Mouse (Mus musculus): ENCODE measurements around the gene Cfap126. TPM values are rescaled to one million over a fixed set of nuclear protein-coding genes. Genes with fewer than 3 reads are reported as not detected.

Gene Cfap126
- polyA plus RNA-seq, 1 experiment from 2014 or later: 2.5 TPM

DNA sequence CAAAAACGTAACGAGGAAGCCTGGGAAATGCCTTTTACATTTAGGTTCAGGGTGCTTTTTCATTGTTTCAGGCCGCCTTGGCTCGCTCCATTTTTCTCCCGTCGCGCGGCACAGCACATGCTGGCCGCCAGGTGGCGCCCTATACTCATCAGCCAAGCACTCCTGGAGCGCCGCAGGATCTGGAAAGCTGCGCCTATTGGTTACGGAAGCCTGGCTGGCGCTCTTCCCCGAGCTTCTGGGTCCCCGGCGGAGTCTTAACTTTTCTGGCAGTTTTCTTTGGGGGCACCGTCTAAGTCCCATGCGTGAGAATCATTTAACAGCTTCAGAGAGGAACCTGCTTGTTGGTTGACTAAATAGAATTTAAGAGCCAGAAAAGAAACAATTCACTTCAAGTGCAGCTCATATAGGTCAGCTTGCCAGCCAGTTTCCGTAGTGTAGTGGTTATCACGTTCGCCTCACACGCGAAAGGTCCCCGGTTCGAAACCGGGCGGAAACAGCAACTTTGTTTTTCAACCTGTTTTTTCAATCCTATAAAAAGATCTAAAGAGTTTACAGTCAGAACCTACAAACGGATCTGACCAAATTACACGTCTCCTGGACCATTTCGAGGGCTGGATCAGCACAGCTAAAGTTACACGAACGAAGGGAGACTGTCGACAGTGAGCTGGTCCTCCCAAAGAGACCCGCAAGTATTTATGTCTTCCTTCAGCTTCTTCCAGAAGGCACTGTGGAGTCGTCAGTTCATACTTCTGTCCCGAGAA lies 2.5 kb upstream of the Cfap126 start:
- peak; percentile 84 for DNase-seq
- H3K27ac ChIP-seq: peak overlapping the region; percentile 85
- H3K4me1 ChIP-seq (replicated peaks): peaks cover 58% of the 10 kb centered on the region
- H3K9me3 ChIP-seq (replicated peaks): no peaks in the 10 kb centered on the region
- peak overlapping the region; percentile 69 for H3K4me3 ChIP-seq (replicated peaks)
- no peaks in the 10 kb centered on the region for H3K27me3 ChIP-seq
- no peaks in the 10 kb centered on the region for H3K36me3 ChIP-seq
- ATAC-seq (ENCODE audit: low read depth): peak; percentile 86
- H3K9ac ChIP-seq: peak overlapping the region; percentile 77
- under 1% methylated on average over 38 of the region's 38 CpGs for WGBS (ENCODE audit: insufficient replicate concordance)
- H3K4me2 ChIP-seq: peak overlapping the region; percentile 87

DNA sequence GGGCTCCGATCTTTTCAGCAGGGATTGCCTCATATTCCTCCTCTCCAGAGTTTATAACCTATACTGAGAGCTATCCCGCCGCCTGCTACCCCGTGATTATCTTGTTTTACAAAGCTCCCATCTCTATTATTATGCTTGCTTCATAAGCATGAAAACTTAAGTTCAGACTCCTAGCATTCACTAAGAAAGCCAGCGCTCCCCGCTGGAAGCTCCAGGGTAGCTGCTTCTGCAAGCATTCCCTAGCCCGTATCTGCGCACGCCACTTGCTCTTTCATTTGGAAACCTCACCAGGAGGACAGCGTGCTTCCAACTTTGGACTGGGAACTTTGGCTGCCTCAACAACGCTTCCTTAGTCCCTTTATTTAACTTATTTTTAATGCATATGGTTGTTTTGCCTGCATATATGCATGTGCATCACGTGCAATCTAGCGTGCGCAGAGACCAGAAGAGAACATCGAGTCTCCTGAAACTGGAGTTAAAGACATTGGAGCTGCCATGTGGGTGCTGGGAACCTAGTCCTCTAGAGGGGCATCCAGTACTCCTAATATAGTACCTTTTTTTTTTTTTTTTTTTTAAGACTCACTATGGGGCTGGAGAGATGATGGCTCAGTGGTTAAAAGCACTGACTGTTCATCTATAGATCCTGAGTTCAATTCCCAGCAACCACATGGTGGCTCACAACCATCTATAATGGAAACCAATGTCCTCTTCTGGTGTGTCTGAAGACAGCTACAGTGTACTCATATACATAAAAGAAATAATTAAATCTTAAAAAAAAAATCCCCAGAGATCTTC lies 1.7 kb upstream of the Cfap126 start:
- Histone ChIP-seq H3K27ac (peak overlapping the region; percentile 85), H3K27me3 (no peaks in the 10 kb centered on the region), H3K4me1 (replicated peaks) (peaks cover 66% of the 10 kb centered on the region), H3K36me3 (no peaks in the 10 kb centered on the region), H3K4me3 (replicated peaks) (peak overlapping the region; percentile 69), H3K4me2 (peak overlapping the region; percentile 87), H3K9me3 (replicated peaks) (no peaks in the 10 kb centered on the region), H3K9ac (peak overlapping the region; percentile 77)
- peak; percentile 50 for DNase-seq
- 4% methylated on average over 15 of the region's 15 CpGs for WGBS (ENCODE audit: insufficient replicate concordance)
- peak; percentile 18; the same call in 1 of the 2 replicates for ATAC-seq (ENCODE audit: low read depth)

DNA sequence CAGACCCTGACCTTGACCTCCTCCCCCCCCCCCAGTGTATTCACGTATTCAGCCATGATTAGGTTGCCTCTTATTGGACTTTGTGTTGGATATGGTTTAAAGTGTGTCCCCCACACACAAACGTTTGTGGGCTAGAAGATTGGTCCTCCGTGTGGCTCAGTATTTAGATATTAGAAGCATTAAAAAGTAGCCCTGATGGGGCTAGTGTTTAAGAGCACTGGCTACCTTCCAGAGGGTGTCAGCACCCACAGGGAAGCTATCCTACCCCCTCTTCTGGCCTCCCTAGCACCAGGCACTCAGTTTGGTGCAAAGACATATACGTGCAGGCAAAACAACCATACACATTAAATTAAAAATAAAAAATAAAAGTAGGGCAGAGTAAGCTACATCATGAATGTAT lies 732 bp upstream of the Cfap126 start:
- peaks cover 71% of the 10 kb centered on the region for H3K4me1 ChIP-seq (replicated peaks)
- H3K4me3 ChIP-seq (replicated peaks): peak overlapping the region; percentile 61; the same call in 1 of the 2 replicates
- no peak overlapping the region for H3K27ac ChIP-seq
- H3K36me3 ChIP-seq: no peaks in the 10 kb centered on the region
- 0 out of 2 replicates have a peak overlapping the region, but pooled peaks have one; percentile 73 for H3K9ac ChIP-seq
- H3K9me3 ChIP-seq (replicated peaks): no peaks in the 10 kb centered on the region
- H3K4me2 ChIP-seq: peak overlapping the region; percentile 87
- no peaks in the 10 kb centered on the region for H3K27me3 ChIP-seq
- no peak for ATAC-seq (ENCODE audit: low read depth)
- WGBS (ENCODE audit: insufficient replicate concordance): 69% methylated on average over 4 of the region's 4 CpGs
- DNase-seq: no peak

DNA sequence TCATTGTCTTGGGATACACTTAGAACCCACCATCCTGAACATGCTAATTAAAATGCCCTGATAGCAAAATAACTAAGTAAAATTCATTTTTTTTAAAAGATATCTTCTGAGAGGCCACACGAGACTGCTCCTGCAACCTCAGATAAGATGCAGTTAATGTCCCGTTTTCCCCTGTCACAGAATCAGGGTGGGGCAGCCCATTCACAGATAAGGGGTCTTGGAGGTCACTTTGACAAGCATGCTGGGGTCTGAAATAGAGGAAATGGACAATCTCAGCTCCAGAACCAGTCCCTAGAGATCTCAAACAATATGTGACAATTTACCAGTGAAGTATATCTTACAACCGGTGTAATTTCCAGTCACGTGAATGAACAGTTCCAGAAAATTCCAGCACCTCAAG lies 2.6 kb downstream of the Cfap126 start:
- 32% methylated on average over 4 of the region's 4 CpGs for WGBS (ENCODE audit: insufficient replicate concordance)
- ATAC-seq (ENCODE audit: low read depth) (peak; percentile 28; the same call in 1 of the 2 replicates), DNase-seq (no peak)
- no peak overlapping the region for H3K4me3 ChIP-seq (replicated peaks)
- peaks cover 64% of the 10 kb centered on the region for H3K4me1 ChIP-seq (replicated peaks)
- H3K9me3 ChIP-seq (replicated peaks): no peaks in the 10 kb centered on the region
- peak overlapping the region; percentile 0; the same call in 1 of the 2 replicates for H3K4me2 ChIP-seq
- no peaks in the 10 kb centered on the region for H3K27me3 ChIP-seq
- no peaks in the 10 kb centered on the region for H3K36me3 ChIP-seq
- peak overlapping the region; percentile 6; the same call in 1 of the 2 replicates for H3K27ac ChIP-seq
- no peak overlapping the region; the same call in 1 of the 2 replicates for H3K9ac ChIP-seq

DNA sequence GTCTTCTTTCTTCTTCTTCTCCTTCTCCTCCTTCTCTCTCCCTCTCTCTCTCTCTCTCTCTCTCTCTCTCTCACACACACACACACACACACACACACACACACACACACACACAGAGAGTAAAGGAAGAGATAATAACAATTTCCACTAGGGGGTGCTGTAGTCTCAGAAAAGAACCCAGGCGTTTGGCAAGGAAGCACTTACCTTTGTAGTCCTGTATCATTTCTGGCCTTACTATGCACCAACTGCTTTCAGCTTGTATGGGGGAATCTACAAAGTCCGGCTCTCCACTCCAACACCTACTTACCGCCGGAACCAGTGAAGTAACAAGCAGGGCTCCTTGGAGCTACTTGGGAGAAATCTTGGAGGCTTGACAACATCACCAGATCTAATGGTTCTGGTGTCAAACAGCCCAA lies 4.6 kb downstream of the Cfap126 start:
- Histone ChIP-seq H3K9me3 (replicated peaks) (no peaks in the 10 kb centered on the region), H3K4me1 (replicated peaks) (peaks cover 65% of the 10 kb centered on the region), H3K27ac (no peak overlapping the region), H3K36me3 (no peaks in the 10 kb centered on the region), H3K4me3 (replicated peaks) (no peak overlapping the region), H3K27me3 (no peaks in the 10 kb centered on the region), H3K9ac (no peak overlapping the region), H3K4me2 (no peak overlapping the region)
- no peak for ATAC-seq (ENCODE audit: low read depth)
- DNase-seq: peak; percentile 59
- 13% methylated on average over 4 of the region's 4 CpGs for WGBS (ENCODE audit: insufficient replicate concordance)

DNA sequence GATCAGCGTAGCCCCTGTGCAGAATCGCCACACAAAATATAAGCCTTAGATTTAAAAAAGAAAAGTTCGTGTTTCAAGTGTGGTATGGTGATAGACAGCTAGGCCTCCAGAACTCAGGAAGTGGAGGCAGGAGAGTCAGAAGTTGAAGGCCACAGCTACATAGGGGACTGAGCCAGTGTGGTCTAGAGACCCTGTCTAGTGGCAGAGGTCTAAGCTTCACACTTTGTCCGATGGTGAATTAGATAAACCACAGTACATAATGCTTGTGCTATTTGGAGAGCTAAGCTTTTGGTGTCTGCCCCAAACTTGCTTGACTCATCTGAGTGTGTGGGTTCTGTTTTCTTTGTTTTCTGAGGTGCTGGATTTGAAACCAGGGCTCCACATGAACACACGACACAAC lies 5.3 kb downstream of the Cfap126 start:
- no peaks in the 10 kb centered on the region for H3K27me3 ChIP-seq
- no peak overlapping the region for H3K27ac ChIP-seq
- H3K9ac ChIP-seq: no peak overlapping the region
- H3K4me2 ChIP-seq: no peak overlapping the region
- H3K36me3 ChIP-seq: no peaks in the 10 kb centered on the region
- 62% methylated on average over 5 of the region's 5 CpGs for WGBS (ENCODE audit: insufficient replicate concordance)
- peaks cover 66% of the 10 kb centered on the region for H3K4me1 ChIP-seq (replicated peaks)
- ATAC-seq (ENCODE audit: low read depth) (no peak), DNase-seq (no peak)
- no peak overlapping the region for H3K4me3 ChIP-seq (replicated peaks)
- H3K9me3 ChIP-seq (replicated peaks): no peaks in the 10 kb centered on the region

DNA sequence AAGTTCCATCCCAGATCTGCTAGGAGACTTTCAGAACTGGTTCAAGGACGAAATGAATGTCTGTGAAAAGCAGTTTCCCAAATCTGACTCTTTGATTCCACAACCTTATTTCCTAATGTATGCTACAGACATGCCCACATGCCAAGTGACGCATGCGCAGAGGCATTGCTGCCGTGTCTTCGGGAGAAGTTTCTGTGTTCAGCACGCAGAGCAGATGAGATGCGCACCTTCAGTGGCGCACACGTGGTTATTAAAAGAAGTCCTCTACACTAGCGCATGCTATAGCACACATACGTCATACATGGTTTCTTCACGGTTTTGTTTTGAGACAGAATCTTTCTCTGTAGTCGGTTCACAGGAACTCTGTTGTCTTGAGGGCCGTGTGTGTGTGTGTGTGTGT lies 5.7 kb downstream of the Cfap126 start:
- ATAC-seq (ENCODE audit: low read depth) (no peak), DNase-seq (no peak)
- H3K9ac ChIP-seq: no peak overlapping the region
- no peaks in the 10 kb centered on the region for H3K36me3 ChIP-seq
- H3K9me3 ChIP-seq (replicated peaks): no peaks in the 10 kb centered on the region
- H3K4me1 ChIP-seq (replicated peaks): peaks cover 65% of the 10 kb centered on the region
- 84% methylated on average over 14 of the region's 14 CpGs for WGBS (ENCODE audit: insufficient replicate concordance)
- no peaks in the 10 kb centered on the region for H3K27me3 ChIP-seq
- H3K4me3 ChIP-seq (replicated peaks): no peak overlapping the region
- no peak overlapping the region for H3K27ac ChIP-seq
- H3K4me2 ChIP-seq: no peak overlapping the region

DNA sequence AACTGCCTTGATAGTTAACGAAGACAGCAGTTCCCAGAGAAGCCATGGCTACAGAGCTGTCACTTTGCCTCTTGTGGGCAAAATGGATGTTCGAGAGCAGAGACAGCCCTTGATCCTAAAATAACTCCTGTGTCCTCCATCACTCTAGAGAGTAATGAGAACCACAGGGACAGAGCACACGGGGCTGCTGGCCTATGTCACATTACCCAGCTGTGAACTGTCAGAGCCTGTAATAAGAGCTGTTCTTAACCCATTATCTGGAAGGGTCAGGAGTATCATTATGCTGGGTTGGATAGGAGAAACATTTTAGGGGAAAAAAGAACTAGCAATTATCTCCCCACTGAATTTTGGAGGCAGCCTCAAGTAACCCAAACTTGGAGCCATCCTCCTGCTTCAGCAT lies 7.2 kb downstream of the Cfap126 start:
- Histone ChIP-seq H3K9ac (no peak overlapping the region), H3K9me3 (replicated peaks) (no peaks in the 10 kb centered on the region), H3K4me3 (replicated peaks) (no peak overlapping the region), H3K36me3 (no peaks in the 10 kb centered on the region), H3K4me1 (replicated peaks) (peaks cover 67% of the 10 kb centered on the region), H3K4me2 (no peak overlapping the region), H3K27me3 (no peaks in the 10 kb centered on the region), H3K27ac (no peak overlapping the region; the same call in 1 of the 2 replicates)
- WGBS (ENCODE audit: insufficient replicate concordance): 46% methylated on average over 3 of the region's 3 CpGs
- no peak for ATAC-seq (ENCODE audit: low read depth)
- no peak for DNase-seq

DNA sequence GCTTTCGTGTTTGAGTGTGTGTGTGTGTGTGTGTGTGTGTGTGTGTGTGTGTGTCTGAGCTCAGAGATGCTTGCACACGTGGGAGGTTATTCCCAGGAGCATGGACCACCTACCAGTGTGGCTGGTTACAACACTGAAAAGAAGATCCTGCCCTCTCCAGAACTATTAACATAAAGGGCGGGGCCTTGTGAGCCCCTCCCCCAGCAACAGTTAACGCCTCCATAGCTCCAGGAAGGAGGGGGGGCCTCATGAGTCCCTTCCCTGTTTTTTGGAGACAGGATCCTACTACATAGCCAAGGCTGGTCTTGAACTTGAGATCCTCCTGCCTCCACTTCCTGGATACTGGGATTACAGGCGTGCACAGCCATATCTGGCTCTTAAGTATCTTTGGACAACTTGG lies 8.1 kb downstream of the Cfap126 start:
- Histone ChIP-seq H3K4me3 (replicated peaks) (no peak overlapping the region), H3K9me3 (replicated peaks) (no peaks in the 10 kb centered on the region), H3K4me2 (no peak overlapping the region), H3K36me3 (no peaks in the 10 kb centered on the region), H3K27ac (no peak overlapping the region), H3K27me3 (no peaks in the 10 kb centered on the region), H3K9ac (no peak overlapping the region), H3K4me1 (replicated peaks) (peaks cover 58% of the 10 kb centered on the region)
- 45% methylated on average over 5 of the region's 5 CpGs for WGBS (ENCODE audit: insufficient replicate concordance)
- DNase-seq: no peak
- ATAC-seq (ENCODE audit: low read depth): no peak

DNA sequence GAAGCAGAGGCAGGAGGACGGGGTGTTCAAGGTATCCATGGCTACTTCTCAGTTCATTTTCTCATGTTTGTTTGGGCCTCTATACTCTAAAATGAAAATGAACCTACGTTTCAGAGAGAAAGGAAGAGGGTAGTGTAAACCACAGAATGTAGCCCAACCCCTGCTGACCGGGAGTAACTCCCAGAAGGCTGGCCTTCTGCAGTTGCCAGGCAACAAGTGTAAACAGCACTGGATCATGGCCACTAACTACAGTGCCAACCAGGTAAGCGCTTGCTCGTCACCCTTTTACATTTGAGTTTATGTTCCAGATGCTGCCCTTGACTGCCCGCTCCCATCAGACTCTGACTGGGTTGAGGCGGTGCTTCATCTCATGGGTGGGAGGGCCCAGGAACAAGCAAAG lies 9.2 kb downstream of the Cfap126 start:
- peaks cover 51% of the 10 kb centered on the region for H3K4me1 ChIP-seq (replicated peaks)
- H3K4me3 ChIP-seq (replicated peaks): no peak overlapping the region
- DNase-seq: peak; percentile 49
- peak overlapping the region; percentile 48 for H3K27ac ChIP-seq
- no peaks in the 10 kb centered on the region for H3K27me3 ChIP-seq
- 39% methylated on average over 7 of the region's 7 CpGs for WGBS (ENCODE audit: insufficient replicate concordance)
- no peaks in the 10 kb centered on the region for H3K9me3 ChIP-seq (replicated peaks)
- H3K4me2 ChIP-seq: peak overlapping the region; percentile 39; the same call in 1 of the 2 replicates
- peak; percentile 32; the same call in 1 of the 2 replicates for ATAC-seq (ENCODE audit: low read depth)
- H3K36me3 ChIP-seq: peaks cover 4% of the 10 kb centered on the region
- H3K9ac ChIP-seq: no peak overlapping the region

DNA sequence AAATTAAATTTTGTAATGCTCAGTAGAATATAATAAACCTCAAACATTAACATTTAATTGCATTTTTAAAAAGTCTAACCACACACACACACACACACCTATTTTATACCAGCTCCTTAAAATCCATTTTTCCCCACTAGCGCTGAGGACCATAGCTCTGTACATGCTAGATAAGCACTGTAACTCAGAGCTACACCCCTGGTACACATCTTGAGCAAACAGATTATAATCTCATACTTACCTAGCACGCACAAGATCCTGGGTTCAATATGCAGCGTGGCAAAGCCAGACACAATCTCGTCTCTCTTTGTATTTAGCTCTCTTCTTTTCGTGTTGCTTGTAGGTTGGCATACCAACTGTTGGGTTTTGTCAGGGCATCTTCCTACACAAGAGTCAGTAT lies 10.7 kb downstream of the Cfap126 start:
- WGBS (ENCODE audit: insufficient replicate concordance): 22% methylated on average over 5 of the region's 5 CpGs
- Histone ChIP-seq H3K4me3 (replicated peaks) (no peak overlapping the region; the same call in 1 of the 2 replicates), H3K9ac (peak overlapping the region; percentile 47), H3K9me3 (replicated peaks) (no peaks in the 10 kb centered on the region), H3K27me3 (no peaks in the 10 kb centered on the region), H3K27ac (peak overlapping the region; percentile 65), H3K36me3 (peaks cover 17% of the 10 kb centered on the region), H3K4me1 (replicated peaks) (peaks cover 48% of the 10 kb centered on the region), H3K4me2 (peak overlapping the region; percentile 57)
- ATAC-seq (ENCODE audit: low read depth): peak; percentile 96
- DNase-seq: peak; percentile 61
